Mouse (Mus musculus) layer of hippocampus, adult 9-11 months (tissue): ENCODE results near the gene Zfand6.

ENCODE experiments used
- DNase-seq: peaks from one replicate; pipeline ENCODE4 v3.0.0; 2022

Zfand6 gene

DNA sequence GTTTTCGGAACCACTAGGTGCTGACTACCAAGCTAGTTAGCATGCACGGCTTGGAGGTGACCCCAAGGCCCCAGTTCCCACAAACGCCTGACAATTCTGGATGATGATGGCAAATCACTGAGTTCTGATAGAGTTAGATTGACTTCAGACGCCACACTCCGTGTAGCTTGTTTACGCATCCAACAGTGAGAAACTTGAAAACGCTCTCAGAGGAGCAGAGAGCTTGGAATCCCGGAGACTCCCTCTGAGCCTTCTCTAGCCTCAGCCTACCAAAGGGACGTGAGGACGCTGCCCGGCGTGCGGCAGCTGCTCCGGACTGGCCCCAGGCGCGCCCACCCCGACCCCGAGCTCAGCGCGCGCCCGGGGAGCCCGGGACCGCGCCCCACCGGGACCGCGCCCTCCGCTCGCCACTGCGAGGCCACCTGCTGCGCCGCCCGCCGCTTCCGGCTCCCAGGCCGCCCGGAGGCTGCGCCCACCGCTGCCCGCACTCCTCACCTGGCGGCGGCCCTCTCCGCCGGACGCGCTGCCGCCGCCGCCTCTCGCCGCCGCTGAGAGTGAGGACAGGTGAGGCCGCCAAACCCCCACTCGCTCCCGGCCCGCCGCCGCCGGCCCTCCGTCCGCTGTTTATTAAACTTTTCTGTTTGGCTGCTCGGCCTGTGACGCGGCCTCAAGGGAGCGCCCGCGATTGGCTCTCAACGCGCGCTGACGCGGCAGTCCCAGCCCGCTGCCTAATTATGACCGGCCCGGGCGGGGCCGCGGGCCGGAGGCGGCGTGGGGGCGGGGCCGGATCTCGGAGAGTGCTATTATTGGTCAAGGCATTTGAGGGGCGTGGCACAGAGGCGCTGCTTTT, at the start of gene Zfand6:
TSS of gene Zfand6 (minus strand) at position 709 of the 850 bp plus-strand sequence.
- DNase-seq, result peak; percentile 99

DNA sequence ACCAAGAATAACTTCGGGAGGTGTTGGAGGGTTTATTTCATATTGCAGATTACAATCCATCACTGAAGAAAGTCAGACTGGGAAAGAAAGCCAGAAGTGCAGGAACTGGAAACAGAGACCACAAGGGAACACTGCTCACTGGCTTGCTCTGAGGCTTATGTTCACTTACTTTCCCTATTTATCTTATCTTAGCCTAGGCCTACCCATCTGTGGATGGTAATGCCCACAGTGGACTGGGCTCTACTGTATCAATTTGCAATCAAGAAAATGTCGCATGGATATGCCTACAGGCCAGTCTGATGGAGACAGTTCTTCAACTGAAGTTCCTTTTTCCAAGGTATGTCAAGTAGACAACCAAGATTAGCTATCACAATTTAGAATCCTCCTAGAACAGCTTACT, 47.0 kb upstream of the Zfand6 start:
- no peak for DNase-seq

DNA sequence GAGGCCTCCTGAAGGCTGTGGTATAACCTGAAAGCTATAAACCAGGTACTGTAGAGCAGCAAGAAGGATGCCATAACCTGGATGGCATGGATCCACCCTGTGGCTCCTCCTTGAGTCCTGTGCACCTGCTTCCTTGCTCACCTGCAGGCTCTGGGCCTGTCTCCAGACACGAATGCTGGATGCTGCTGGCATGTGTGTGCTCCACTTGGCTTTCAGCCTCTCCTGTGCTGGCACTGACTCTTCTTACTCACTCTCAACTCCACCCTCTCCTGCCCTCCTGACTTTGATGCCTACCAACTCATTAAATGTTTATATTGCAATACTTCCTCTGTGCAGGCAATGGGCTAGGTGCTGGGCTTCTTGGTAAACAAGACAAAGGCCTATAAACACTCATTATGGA, 43.3 kb upstream of the Zfand6 start:
- DNase-seq, result no peak

DNA sequence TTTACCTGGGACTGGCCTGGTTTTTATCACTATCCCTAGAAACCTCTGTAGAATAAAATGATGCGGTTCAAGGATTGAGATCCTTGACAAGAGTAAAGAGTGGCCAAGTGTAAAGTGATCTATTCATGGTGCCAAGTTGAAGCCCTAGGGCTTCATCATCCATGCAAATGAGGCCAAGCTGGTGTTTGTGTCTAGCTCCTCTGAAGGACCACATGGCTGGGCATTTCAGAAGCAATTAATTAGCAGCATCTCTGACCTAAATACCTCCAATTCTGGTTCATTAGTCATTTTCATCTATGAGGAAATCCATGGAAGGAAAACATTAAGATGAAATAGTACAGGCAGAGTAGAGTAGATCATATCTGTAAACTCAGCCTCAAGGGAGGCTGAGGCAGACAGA, 42.3 kb upstream of the Zfand6 start:
- no peak for DNase-seq

DNA sequence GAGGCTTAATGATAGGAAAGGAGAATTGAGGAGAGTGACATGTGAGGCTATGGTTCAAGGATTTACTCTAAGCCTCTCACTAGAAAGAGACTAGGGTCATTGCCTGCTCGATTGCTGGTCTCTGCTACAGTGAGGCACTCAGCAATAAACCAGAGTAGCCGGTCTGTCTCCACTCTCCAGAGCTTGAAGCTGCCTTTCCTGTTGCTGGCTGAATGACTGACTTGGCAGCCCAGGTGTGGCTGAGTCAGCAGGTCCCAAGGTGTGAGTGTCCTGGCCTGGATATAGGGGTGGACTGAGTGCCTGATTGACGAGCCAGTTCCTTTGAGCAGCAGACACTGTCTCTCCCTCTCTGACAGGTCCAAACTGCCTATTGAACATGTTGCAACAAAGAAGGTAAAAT, 41.3 kb upstream of the Zfand6 start:
- DNase-seq, result no peak

DNA sequence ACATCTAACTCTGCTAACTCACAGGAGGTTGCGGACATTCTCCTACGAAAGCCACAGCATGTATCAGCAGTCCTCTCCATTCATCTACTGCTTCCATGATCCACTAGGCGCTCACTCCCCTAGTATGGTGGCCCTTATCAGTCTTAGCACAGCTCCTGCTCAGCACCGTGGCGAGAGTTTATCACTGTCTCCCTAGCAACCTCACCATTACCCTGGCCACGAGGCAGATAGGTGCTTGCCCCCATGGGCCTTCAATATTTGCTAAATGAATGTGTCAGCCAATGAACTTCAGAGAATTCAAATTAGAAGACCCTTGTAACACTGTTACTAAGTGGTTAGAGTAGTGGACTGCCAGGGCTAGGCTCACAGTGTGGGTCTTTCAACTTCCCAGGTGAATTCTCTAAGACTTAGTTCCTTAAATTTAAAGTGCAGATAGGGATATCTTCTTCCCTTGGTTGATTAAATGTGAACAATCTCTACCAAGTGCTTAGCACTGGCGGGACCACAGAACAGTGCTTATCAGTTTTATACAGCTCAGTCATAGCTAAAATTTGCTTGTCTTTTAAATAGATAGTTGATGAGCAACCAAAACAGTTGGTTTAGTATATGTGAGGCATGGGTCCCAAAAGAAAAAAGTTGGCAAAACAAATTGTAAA, 33.2 kb upstream of the Zfand6 start:
- no peak for DNase-seq

DNA sequence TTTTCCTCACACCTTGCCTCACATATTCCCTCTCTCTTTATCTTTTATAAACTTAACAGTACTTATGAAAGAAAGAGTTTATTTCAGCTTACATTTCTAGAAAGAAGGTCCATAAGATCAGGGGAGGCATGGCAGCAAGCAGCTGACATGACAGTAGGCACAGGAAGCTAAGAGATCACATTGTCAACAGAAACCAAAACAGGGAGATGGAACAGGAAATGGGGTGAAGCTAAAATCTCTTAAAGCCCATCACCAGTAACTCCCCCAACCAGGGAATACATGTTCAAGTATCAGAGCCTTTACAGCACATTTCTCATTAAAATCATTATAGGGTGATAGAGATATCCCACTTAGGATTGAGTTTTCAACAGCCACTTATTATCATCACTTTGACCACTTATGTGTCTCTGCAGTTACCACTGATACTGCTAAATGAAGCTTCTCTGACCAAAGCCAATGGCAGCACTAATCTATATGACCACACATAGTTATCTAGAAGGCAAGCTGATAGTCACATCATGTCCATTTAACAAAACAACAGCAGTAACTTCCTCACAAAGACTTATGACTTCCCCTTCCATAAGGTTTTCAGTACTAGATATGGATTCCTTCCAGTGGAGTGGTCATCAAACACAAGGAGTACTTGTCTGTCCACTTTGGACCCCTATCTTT, 20.7 kb upstream of the Zfand6 start:
- DNase-seq, result no peak

DNA sequence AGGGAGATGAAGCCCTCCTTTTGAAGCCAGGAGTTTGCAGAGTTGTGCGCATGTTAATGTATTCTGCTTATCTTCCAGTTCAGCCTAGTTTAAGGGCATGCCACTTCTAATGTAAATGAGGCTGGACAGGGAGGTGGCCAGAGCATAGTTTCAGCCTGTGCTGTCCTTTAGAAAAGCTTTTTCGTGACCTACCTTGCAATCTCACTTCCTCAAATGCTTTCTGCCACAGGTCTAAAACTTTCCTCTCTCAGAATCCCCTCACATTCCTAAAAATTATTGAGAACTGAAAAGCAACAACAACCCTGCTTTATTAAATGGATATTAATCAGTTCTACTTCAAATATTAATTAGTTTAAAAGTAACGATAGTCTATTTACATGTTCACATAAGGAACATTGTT, 17.1 kb upstream of the Zfand6 start:
- no peak for DNase-seq

DNA sequence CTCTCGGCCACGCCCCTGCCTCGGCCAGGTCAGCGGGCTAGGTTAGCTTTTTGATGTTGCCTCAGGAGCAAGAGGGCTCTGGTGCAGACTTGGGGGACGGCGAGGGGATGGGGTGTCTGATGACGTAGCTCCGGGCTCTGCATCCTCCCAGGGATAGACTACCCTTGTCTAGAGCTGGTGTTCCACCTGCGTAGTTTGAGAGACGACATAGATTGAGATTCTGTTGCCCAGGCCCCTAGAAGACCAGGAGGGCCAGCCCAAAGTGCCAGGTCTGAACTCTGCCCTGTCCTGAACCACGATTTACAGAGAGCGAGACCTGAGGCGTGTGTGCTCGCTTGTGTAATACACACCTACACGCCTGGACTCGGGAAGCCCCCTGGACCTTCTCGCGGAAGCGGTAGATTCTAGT, 346 bp upstream of the Zfand6 start:
- DNase-seq, result no peak

DNA sequence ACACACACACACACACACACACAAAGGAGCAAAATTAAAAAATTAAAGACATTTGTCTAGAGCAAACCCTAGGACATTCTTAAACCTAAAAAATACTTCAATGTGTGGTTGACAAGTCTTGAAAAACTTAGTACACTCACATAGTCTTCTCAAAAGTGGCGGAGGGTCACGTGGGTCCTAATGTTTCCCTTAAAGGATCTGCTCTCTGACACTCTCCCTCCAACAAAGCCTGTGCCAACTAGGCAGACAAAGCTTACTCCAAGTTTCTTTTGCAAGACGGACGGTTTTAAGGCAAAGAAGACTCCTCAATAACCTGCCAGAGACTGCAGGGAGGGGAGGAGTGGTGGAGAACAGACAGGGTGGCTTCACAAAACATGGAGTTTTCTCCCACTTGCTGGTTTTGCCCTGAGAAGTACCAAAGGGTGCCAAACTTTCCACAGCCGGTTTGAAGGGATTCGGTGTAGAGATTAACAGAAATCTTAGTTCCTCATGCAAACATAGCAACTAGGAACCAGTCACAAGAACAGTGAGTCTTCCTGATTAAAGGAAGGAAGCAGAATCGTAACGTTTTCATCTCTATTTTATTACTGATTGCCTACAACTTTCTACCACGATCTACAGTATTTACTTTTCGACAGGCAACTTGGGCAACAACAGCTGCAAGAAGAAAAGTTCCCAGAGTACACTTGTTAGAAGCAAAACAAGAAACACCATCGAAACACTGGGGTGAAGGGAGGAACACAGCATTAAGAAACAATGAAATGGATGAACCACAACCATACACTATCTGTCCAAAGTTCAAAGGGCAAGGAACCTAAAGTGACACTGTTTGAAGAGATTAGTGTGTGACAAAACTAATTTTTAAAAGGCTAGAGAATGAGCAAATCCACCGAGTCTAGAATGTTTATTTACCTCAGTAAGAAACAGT, 1.8 kb downstream of the Zfand6 start:
- DNase-seq, result no peak

DNA sequence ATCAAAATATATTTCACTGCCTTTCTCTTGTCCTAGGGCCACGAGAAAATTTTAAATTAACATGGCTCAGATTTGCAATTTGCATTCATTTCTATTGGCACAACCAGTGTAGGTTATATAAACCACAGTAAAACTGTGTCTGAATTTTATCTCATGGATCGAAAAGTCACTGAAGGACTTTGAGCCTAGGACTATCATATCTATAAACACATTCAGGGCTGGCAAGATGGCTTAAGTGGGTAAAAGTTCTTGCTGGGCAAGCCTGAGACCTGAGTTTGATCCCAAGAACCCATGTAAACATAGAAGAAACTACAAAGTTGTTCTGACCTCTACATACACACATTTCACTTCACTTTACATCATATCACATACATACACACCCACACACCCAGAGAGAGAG, 3.4 kb downstream of the Zfand6 start:
- no peak for DNase-seq

DNA sequence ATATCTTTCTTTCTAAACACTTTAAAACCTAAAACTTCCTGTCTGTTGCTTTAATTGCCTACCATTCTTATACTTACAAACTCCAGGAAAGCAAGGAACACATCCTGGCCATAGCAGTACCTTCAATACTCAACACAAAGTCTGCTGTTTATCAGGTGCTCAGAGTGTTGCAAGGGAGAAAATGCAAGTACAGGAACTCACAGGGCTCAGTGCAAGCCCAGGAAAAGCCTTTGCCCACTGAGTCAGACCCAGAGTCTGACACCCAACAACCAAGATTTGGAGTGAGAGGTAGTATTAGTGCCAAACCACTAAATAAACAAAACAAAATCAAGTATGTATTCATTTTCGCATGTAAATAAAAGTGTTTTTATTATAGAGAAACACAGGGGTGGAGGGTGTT, 5.1 kb downstream of the Zfand6 start:
- DNase-seq, result no peak

DNA sequence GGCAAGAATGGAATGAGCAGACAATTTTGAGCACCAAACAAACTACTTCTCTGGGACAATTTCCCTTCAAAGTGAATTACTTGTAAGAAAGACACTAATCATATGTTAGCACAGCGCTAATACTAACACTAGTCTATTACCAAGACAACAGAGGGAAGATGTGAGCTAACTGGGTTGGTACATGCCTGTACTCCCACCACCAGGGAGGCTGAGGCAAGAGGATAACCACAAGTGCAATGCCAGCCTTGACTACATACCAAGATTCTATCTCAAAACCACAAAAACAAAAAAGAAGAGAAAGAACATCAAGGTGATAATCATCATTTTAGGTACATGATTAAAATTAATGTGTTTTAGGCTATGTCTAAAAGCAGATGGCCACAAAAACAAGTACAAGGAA, 8.2 kb downstream of the Zfand6 start:
- DNase-seq, result no peak

DNA sequence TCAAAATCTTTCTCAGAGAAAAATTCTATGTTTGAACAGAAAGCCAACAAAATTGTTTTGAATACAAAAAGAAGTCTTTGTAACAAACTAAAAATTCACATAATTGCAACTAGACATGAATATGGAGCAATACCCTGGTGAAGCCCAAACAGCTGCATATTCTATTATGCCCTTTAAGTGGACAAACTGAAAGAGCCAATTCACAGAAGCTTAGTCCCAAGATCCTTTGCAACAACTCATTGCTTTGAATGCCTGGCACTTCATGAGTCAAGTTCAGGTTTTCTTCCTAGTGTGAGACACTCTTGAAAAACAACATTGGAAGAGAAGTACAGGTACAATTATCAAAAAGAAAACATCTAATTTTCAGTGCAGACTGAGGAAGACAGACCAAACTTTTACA, 8.8 kb downstream of the Zfand6 start:
- DNase-seq, result no peak

DNA sequence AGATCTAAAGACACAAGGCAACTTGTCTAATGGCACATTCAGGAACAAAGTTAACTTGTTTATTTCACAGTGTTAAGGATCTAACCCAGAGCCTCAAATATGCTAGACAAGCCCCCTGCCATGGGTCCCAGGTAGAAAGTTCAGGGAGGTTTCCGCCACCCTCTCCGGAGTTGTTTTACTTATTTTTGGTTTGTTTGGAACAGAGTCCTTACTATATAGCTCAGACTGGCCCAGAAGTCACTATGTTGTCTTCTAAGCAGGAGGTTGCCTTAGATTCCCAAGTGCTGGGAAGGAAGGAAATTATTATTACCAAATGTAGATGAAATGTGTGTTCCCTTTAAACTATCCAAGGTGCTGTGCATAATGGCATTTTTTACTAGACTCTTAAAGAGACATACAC, 9.7 kb downstream of the Zfand6 start:
- DNase-seq, result no peak

DNA sequence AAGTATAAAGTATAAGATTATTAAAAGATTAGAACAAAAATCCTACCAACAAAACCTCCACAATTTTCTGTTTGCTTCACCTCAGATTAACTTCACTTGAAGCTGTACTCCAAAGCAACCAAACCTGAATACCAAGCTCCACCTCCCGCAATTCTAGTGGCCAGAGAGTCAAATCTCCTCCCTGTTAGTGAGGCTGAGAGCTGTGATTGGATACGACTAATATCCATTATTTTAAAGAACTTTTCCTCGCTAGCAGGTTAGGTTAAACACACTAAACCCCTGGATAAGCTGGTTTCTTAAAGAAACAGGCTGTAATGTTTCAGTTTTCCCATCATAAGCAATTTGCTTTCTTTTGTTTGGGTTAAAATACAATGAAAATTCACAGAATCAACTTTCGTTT, 10.5 kb downstream of the Zfand6 start:
- DNase-seq, result peak; percentile 85

DNA sequence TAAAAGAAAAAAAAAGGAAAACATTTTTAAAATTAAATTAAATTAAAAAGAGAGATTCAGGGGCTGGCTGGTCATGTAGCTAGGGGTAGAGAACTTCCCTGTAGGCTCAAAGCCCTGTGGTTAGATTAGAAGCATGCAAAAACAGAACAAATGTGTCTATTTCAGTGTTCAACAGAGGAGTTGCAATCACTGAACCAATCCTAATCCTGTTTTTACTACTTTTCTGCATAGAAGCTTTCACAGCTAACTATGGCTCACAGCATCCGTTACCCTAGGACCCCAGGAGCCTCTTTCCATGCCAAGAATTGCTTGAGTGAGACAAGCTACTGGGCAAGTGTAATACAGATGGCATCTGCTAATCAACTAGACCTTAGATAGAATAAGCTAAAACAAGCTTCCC, 16.7 kb downstream of the Zfand6 start:
- no peak for DNase-seq

DNA sequence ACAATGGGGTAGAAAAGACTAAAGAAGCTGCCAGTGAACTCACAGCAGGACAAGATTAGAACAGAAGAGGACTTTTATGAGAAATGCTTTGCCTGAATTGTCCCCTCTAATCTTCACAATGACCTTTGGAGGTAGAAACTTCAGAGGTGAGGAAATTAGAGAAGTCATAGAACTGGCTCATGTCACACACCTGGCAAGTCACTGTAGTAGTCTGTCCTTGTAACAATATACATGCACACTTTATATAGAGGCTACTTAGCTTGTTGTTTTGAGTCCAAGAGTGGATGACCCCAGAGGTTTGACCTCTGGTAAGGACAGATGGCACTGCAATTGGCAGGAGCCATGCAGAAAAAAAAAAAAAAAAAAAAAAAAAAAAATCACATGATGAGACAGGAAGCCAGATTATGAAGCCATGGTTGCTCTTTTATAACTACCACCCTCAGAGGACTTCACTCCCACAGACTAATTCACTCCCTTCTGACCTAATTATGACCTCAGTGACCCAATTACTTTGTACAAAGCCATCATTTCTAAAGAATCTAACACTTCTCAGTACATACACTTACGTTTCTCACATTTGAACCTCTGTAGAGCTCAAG, 20.1 kb downstream of the Zfand6 start:
- DNase-seq, result no peak

DNA sequence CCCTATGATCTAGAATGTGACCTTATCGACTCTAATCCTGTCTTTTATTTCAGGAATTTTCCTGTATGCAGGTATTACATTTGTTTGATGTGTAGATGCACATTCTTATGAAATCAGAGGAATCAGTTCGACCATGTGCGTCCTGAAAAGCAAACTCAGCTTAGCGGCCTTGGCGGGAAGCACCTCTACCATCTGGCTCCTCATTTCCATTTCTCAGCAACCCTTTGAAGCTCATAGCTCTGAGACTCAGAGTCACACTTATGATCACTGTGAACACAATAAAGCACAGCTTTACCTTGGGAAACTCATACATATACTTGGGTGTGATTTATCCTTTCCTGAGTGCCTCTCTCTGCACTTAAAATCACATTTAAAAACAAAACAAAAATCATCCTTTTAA, 21.8 kb downstream of the Zfand6 start:
- DNase-seq, result no peak

DNA sequence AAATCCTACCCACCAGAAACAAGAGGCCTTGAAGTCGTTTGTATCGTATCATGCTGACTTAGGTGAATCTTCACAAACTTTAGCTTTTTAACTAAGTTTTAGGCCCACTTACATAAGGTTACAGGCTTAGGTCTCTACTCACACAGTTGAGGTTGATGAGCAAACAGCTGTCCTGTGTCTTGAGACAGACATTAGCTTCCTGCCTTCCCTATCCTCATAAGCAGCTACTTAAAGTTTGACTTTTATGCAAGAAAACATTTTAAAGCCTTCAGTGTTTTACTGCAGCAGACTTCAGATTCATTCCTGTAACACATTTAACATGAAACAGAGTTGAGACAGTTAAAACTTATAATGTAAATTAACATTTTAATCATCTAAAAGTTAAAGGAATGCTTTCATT, 37.0 kb downstream of the Zfand6 start:
- DNase-seq, result no peak

DNA sequence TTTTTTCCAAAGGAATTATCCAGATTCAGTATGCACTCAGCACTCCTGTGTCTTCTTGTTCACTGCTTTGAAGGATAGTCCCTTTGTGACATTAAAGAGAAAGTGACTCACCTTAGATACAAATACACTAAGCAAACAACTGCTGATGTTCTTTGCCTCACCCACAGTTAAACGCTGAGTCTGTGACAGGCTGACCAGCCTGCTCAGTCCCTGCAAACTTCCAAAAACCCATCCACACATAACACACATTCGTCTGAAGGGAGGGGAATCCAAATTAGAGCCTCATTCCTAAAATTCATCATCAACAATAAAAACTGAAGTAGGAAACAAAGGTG, 37.8 kb downstream of the Zfand6 start:
- DNase-seq, result no peak

DNA sequence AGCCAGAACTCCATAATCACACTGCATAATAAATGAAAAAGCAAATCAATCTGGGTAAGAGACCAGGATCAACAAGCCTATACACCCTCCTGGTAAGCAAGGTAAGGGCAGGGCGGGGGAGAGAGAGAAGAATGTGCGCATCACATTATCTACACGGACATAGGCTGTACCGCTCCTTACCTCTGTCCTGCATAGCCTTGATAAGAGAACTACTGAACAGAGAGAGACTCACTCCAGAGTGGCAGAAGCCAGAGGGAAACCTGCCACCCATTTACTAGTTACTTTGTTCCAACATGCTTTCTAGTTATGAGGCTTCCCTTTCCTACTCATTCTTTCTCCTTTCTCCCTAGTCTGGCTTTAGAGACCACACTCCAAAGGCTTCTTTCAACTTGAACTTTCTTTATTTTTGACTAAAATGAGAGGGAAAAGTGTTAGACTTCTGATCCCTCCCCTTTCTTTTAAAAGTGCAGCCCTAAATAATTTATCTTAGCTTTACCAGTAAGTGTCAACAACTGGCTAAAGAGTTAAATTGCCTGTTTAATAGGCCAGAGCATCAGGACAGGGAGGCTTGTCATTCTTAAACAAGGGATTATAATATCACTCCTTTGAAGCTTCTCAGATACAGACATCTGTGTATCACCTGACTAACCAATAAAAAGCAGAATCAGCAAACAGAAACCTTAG, 38.3 kb downstream of the Zfand6 start:
- no peak for DNase-seq
